Mouse (Mus musculus) lung, postnatal 0 days (tissue): ENCODE results near the gene Slc22a23. TPM values are rescaled to one million over a fixed set of nuclear protein-coding genes. Genes with fewer than 3 reads are reported as not detected.

Experiments used
- ATAC-seq: fragments of 200-750 bp; cut with Nextera tagmentation; 2 replicates; pipeline ENCODE4 v1.8.0; 2017; ENCODE audit warnings: moderate library complexity
- DNase-seq: peaks from one replicate; pipeline ENCODE4 v3.0.0-alpha.2; 2016; ENCODE audit warnings: low spot score
- H3K27ac ChIP-seq: fragments of 300-500 bp; sonication (generic); 2 replicates; pipeline ENCODE4 v1.5.1; 2014; ENCODE audit warnings: antibody characterized with exemption, mild to moderate bottlenecking, low read length, mixed read lengths
- H3K27me3 ChIP-seq: fragments of 300-500 bp; sonication (generic); replicated peaks from 2 replicates; pipeline ENCODE4 v1.6.1; 2014; ENCODE audit warnings: low read length, mixed read lengths; ENCODE audit not compliant: insufficient read depth
- H3K36me3 ChIP-seq: fragments of 300-500 bp; sonication (generic); 2 replicates; pipeline ENCODE4 v1.6.1; 2014; ENCODE audit warnings: low read length, mixed read lengths; ENCODE audit not compliant: insufficient read depth
- H3K4me1 ChIP-seq: fragments of 300-500 bp; sonication (generic); 2 replicates; pipeline ENCODE4 v1.6.1; 2014; ENCODE audit warnings: antibody characterized with exemption, low read depth, low read length, mixed read lengths; ENCODE audit not compliant: insufficient read depth
- H3K4me2 ChIP-seq: fragments of 300-500 bp; sonication (generic); replicated peaks from 2 replicates; pipeline ENCODE4 v1.6.1; 2014; ENCODE audit warnings: low read depth, mild to moderate bottlenecking, low read length, moderate library complexity, mixed read lengths
- H3K4me3 ChIP-seq: fragments of 300-500 bp; sonication (generic); 2 replicates; pipeline ENCODE4 v1.5.1; 2014; ENCODE audit warnings: low read depth, low read length
- H3K9ac ChIP-seq: fragments of 300-500 bp; sonication (generic); replicated peaks from 2 replicates; pipeline ENCODE4 v1.6.1; 2014; ENCODE audit warnings: low read depth, mild to moderate bottlenecking
- H3K9me3 ChIP-seq: fragments of 300-500 bp; sonication (generic); 2 replicates; pipeline ENCODE4 v1.6.1; 2016; ENCODE audit warnings: low read length, mixed read lengths
- CTCF ChIP-seq: IDR thresholded peaks from 2 replicates; pipeline ENCODE4 v1.5.1; 2016; ENCODE audit warnings: antibody characterized with exemption, mild to moderate bottlenecking
- EP300 ChIP-seq: IDR thresholded peaks from 2 replicates; pipeline ENCODE4 v1.6.1; 2016; ENCODE audit warnings: antibody characterized with exemption, mild to moderate bottlenecking, control low read depth
- WGBS: fragments of 180-500 bp; shearing (Covaris S2); extraction: QIAGEN DNeasy Blood & Tissue Kit; methylation state at CpG from one replicate; pipeline ENCODE4 v1.1.7; 2014; 5-methylcytosine and 5-hydroxymethylcytosine counted together
- polyA plus RNA-seq: library from polyadenylated mRNA; unstranded; fragments of >200 nt; fragmentation: Nextera tagmentation; extraction: Ambion mirVana; gene quantifications from 2 replicates; pipeline ENCODE4 v1.2.1, GENCODE M21; 2015

Slc22a23 gene
- polyA plus RNA-seq, 1 experiment from 2014 or later, result 8.1 TPM

DNA sequence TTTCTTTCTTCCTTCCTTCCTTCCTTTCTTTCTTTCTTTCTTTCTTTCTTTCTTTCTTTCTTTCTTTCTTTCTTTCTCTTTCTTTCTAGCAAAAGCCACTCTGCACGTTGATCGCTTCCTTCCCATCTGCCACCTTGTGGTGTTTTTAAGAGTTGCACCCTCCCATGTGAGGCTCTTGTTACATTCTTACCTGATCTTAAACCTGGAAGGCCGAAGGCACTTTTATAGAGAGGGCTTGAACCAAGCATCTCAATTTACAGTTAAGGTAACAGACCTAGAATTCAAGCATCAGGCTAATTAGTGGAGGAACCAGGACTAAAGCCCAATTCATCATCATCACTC is 190.1 kb downstream of the Slc22a23 start:
- DNase-seq, result peak; percentile 64
- H3K36me3 ChIP-seq, result no peaks in the 10 kb centered on the region
- 23% methylated on average over 3 of the region's 3 CpGs for WGBS
- no peaks in the 10 kb centered on the region for H3K9me3 ChIP-seq
- peak overlapping the region; percentile 32 for H3K4me2 ChIP-seq
- peak overlapping the region; percentile 21 for H3K4me3 ChIP-seq
- peak; percentile 49; the same call in 1 of the 2 replicates for ATAC-seq
- H3K9ac ChIP-seq, result no peak overlapping the region
- TF ChIP-seq EP300, result no peak
- peak; percentile 81 for TF ChIP-seq CTCF
- peaks cover 4% of the 10 kb centered on the region; the same call in 1 of the 2 replicates for H3K4me1 ChIP-seq
- H3K27me3 ChIP-seq, result no peaks in the 10 kb centered on the region
- no peak overlapping the region for H3K27ac ChIP-seq

DNA sequence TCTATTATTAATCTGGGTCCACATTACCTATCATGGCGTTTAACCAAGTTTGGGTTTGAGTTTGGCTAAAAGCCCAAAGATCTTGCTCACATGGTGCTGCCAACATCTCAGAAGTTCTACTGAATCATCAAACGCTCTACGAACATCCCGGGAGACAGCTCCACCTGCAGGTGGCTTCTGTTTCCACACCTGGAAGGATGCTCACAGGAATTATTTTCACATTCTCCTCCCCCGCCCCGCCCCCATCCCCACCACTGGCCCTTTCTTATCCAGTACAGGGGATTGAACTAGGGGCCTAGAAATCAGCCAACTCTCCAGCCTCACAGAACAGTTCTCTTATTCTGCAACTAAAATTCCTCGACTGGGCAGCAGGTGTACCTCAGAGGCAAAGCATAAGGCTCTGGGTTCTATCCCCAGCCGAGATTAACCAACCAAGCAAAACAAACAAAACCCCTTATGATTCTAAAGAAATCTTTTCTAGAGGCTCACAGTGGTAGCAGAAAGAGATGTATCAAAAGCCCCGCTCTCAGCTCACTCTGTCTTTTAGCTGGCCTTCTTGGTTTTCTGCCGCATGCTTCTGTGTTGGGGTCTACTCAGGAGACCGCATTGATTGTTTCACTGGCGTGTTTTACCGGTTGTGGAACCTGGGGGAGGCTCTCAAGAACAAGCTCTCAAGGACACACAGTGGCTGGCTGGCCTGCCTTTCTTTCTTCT is 190.6 kb downstream of the Slc22a23 start:
- DNase-seq (peak; percentile 83), ATAC-seq (peak; percentile 77)
- H3K9me3 ChIP-seq, result no peaks in the 10 kb centered on the region
- WGBS, result 32% methylated on average over 13 of the region's 13 CpGs
- TF ChIP-seq EP300 (no peak), CTCF (peak; percentile 77)
- H3K4me3 ChIP-seq, result peak overlapping the region; percentile 21
- H3K36me3 ChIP-seq, result no peaks in the 10 kb centered on the region
- no peaks in the 10 kb centered on the region for H3K27me3 ChIP-seq
- no peak overlapping the region for H3K27ac ChIP-seq
- H3K9ac ChIP-seq, result no peak overlapping the region
- peaks cover 4% of the 10 kb centered on the region; the same call in 1 of the 2 replicates for H3K4me1 ChIP-seq
- H3K4me2 ChIP-seq, result peak overlapping the region; percentile 32

DNA sequence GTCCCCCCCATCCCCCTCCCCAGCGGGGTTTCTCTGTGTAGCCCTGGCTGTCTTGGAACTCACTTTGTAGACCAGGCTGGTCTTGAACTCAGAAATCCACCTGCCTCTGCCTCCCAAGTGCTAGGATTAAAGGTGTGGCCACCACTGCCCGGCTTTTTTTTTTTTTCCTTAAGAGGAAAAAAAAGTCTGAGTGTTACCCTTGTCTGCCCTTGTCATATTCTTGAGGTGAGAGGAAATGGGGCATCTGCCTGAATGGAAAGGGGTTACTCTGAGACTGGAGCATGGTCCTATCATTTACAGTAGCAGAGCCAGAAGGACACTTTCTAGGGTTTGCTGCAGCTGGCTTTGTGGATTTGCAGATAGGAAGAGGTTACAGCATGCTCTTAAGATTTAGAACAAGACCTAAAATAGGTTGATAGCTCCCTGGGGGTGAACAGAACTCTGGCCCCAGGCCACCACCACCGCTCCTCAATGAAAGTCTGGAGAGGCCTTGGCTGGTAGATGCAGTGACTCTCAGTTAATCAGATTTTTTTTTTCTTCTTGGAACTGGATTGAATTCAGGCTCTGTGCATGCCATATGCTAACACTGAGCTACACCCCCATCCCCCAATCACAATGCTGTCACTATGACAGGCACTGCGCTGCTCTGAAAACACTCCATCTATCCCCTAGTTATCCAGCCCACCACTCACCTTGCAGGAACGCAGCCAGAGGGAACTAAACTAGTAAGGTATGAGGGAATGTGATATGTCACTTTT is 191.5 kb downstream of the Slc22a23 start:
- Histone ChIP-seq H3K4me3 (no peak overlapping the region), H3K27me3 (no peaks in the 10 kb centered on the region), H3K36me3 (no peaks in the 10 kb centered on the region), H3K9ac (no peak overlapping the region), H3K4me2 (no peak overlapping the region), H3K4me1 (peaks cover 4% of the 10 kb centered on the region; the same call in 1 of the 2 replicates), H3K9me3 (no peaks in the 10 kb centered on the region), H3K27ac (no peak overlapping the region)
- DNase-seq (peak; percentile 13), ATAC-seq (peak; percentile 11; the same call in 1 of the 2 replicates)
- WGBS, result 68% methylated on average over 4 of the region's 5 CpGs
- TF ChIP-seq CTCF (no peak), EP300 (no peak)

DNA sequence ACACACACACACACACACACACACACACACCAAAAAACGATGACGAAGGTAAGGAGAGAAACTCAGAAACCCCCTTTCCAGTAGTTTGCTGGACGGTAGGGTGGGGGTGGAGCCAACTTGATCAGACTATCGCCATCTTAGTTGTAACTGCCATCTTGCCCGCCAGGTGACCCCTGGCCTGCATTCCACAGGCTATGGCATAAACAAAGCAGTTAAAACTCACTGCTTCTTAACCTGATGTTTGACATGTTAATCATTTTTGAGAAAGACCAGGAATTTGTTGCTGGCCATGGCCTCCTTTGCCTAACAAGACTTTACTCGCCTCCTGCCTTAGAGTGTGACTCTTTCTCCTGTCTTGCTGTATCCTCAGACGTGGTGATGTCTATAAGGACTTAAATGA is 192.3 kb downstream of the Slc22a23 start:
- DNase-seq (no peak), ATAC-seq (no peak)
- no peak for TF ChIP-seq EP300
- no peak for TF ChIP-seq CTCF
- WGBS, result 65% methylated on average over 7 of the region's 7 CpGs
- Histone ChIP-seq H3K9me3 (no peaks in the 10 kb centered on the region), H3K9ac (no peak overlapping the region), H3K4me2 (no peak overlapping the region), H3K4me1 (peaks cover 4% of the 10 kb centered on the region; the same call in 1 of the 2 replicates), H3K4me3 (no peak overlapping the region), H3K27me3 (no peaks in the 10 kb centered on the region), H3K36me3 (no peaks in the 10 kb centered on the region), H3K27ac (no peak overlapping the region)

DNA sequence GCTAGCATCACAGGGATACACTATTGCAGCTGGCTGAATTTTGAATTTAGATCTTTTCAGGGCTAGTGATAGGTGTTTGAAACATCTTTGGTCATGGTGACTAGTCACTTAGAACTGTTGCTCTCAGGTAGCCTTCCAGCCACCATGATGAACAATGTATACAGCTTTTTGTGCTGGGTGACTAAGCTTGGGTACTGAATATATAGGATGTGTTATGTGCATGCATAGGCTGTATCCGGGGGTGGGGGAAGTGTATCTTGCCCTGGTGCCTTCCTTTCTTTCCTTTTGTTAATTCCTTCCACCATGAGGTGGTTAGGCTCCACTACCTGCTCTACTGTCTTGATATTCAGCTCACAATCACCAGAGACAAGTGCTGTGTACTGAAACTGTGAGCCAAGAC is 193.6 kb downstream of the Slc22a23 start:
- 93% methylated on average over 1 of the region's 1 CpGs for WGBS
- ATAC-seq (no peak), DNase-seq (no peak)
- H3K4me3 ChIP-seq, result no peak overlapping the region
- no peaks in the 10 kb centered on the region for H3K27me3 ChIP-seq
- no peaks in the 10 kb centered on the region for H3K9me3 ChIP-seq
- no peak overlapping the region for H3K9ac ChIP-seq
- TF ChIP-seq EP300 (no peak), CTCF (no peak)
- H3K4me1 ChIP-seq, result peaks cover 4% of the 10 kb centered on the region; the same call in 1 of the 2 replicates
- no peak overlapping the region for H3K4me2 ChIP-seq
- H3K36me3 ChIP-seq, result no peaks in the 10 kb centered on the region
- no peak overlapping the region for H3K27ac ChIP-seq

DNA sequence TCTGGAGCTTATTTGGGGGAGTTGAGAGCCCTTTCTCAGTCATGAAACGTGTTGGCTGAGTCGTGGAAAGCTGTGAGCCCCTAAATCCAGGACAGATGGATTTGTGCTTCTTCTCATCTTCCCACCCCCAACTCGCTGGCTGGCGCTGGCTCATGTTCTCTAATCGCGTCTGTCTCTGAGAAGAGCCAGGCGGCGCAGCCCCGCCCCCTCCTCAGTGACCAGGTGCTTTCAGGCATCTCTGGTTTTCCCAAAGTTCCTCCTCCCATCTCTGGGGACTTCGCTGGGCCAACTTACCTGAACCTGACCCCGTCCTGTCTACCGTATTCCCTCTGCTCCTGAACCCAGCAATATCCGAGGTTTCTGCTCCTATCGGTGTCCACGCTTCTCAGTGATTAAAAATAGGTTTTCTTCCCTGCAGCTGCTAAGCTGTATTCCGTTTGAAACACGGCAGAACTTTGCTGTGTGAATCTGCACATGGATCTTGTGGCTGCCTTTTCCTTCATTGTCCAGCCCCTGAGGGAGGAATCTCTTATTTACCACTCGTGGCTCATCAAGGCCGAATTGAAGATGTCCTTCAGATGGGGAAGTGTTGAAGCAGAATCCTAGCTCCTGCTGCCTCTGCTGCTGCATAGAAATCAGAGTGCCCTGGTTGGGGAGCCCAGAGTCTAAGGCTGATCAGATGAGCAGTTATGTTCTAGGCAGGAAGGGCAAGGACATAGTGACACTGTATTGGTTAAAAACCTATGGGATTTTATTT is 194.5 kb downstream of the Slc22a23 start:
- H3K36me3 ChIP-seq, result no peaks in the 10 kb centered on the region
- ATAC-seq (no peak), DNase-seq (no peak)
- H3K27me3 ChIP-seq, result no peaks in the 10 kb centered on the region
- no peak overlapping the region for H3K4me3 ChIP-seq
- TF ChIP-seq CTCF, result no peak
- TF ChIP-seq EP300, result no peak
- WGBS, result 20% methylated on average over 19 of the region's 19 CpGs
- no peak overlapping the region for H3K27ac ChIP-seq
- peaks cover 4% of the 10 kb centered on the region; the same call in 1 of the 2 replicates for H3K4me1 ChIP-seq
- H3K4me2 ChIP-seq, result no peak overlapping the region
- no peaks in the 10 kb centered on the region for H3K9me3 ChIP-seq
- no peak overlapping the region for H3K9ac ChIP-seq
